Mouse (Mus musculus) cerebellum, postnatal 36 days (tissue): ENCODE data around the gene Pkn1.

Experiments used
- DNase-seq, 2 experiments: peaks; one replicate each; pipeline ENCODE4 v3.0.0; 2021 to 2022; ENCODE audit warnings: mixed read lengths in 2 of 2

The Pkn1 gene

DNA sequence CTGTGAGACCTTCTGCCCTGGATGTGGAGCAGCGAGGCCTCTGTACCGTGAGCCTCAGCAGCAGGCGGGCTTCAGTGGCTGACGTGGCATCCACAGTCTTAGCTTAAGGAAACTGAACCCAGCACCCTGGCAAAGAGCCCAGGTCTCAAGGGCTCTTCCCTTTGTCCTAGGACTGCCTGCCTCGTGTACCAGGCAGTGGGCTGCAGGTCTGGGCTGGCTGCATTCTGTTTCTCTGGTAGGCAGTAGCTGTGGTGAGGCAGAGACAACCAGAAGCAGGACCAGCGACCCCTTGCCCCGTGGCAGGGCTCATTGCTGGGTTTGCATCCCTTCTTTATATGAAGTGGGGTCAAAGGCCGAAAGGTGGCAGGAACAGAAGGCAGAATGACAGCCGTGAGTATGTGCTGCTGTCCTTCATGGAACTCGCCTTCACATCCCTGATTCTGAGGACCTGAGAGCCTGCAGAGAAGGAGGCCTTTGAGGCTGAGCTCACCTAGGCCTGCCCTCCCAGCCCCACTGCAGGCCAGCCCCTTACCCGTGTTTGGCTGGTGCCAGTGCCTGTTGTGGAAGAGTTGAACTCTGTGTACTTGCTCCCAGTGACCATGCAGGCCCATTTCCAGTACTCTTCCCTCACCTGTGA, 24.6 kb upstream of the Pkn1 start:
- DNase-seq = no peak

GRCm38 (mm10) chr8:83722631-83723030, 23.7 kb upstream of the Pkn1 start:
- no peak for DNase-seq

DNA sequence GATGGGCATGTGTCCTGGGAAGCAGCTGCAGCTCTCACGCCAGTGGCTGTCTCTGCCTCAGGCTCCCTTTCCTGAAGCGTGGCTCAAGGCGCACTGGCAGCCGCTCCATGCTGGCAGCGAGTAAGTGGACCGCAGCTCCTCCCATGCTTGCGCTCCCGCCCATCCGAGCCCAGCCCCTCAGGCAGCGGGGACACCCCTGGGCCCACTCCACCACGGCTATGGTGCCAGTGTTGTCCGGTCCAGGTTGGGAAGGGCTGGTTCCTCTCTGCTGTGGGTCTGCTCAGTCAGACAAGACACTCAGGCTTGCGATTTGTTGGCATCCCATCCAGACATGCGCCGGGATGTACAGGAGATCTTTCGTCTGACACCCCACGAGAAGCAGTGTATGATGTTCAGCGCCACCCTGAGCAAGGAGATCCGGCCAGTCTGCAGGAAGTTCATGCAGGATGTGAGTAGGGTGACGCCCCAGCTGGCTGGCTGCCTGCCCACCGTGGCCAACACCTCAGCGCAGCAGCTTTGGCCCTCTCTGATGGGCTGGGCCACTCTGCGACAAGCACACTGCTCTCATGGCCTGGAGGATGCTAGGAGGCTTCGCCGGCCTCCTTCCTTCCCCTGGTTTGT, 22.5 kb upstream of the Pkn1 start:
- DNase-seq = no peak

- no peak for DNase-seq
These were observed 20.7 kb upstream of the Pkn1 start for GRCm38 (mm10) chr8:83719693-83720092.

DNA sequence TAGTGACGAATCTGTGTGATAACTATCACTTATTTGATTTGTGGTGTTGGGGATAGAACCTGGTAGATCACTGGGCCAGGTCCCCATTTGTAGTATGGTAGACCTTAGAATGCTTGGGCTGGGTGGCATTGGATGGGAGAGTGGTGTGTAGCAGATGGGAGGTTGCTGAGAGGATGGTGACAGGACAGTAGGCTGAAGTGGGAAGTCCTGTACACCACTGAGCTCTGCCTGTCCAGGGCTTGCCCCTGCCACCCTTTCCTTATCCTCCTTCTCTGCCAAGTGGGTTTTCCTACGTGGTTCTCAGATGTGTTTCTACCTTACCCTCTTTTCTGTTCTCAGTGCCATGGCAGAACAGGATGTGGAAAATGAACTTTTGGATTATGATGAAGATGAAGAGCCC, 20.1 kb upstream of the Pkn1 start:
- no peak for DNase-seq

DNA sequence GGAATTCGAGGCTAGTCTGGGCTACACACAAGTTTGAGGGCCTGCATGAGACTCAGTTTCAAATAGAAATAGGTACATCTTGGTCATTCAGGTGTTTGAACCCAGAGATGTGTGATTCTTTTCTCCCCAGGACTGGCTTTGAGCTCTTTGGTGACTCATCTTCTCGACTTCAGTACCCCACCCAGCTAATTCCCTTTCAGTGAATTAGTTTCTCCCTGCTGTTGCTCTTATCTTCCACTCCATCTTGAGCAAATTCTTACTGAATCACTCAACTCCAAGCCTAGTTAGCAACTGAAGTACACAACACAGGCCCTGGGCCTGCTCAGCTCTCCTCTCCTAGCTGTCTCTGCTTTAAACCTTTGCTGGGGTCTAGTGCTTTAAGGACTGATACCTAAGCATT, 17.6 kb upstream of the Pkn1 start:
- DNase-seq = no peak

GRCm38 (mm10) chr8:83715771-83716170, 16.8 kb upstream of the Pkn1 start:
- no peak for DNase-seq

GRCm38 (mm10) chr8:83715031-83715690, 16.2 kb upstream of the Pkn1 start, which contains the start of gene Ddx39:
Gene Ddx39 (plus strand): TSS chr8:83715177.
- DNase-seq = peak; percentile 88 to 95

DNA sequence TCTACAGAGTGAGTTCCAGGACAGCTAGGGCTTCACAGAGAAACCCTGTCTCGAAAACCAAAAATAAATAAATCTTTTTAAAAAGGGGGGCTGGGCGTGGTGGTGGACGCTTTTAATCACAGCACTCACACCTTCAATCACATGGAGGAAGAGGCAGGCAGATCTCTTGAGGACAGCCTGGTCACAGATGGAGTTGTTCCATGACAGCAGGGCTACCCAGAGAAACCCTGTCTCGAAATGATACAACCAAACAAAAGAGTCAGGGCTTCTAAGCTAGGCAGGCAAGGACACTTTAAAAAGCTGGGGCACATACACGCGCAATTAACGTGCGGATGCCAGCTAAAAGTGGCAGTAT, 15.7 kb upstream of the Pkn1 start:
- no peak for DNase-seq

DNA sequence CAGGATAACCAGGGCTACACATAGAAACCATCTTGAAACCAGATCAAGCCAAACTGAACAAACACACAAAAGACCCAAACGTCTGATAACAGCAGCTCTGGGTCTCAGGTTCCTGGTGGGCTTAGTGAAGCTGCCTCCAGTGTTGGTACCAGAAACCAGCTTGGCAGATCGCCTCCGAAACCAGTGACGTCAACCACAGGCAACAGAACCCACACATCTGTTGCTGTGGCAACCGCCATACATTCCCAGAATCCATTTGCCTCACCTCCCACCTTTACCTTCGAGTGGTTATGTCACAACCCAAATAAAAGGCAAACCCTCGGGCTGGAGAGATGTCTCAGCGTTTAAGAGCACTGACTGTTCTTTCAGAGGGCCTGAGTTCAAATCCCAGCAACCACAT, 8.6 kb upstream of the Pkn1 start:
- no peak for DNase-seq

DNA sequence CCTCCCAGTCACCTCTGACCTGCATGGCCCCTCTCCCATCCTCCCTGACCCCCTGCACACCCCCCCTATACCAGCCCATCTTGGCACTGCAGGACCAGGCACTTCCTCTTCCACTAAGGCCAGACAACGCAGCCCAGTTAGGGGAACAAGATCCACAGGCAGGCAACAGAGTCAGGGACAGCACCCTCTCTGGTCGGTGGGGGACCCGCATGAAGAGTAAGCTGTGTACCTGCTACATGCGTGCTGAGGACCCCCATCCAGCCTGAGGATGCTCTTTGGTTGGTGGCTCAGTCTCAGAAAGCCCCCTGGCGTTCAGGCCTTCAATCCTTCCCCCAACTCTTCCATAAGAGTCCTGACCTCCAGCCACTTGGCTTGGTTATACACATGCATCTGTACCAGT, 7.4 kb upstream of the Pkn1 start:
- DNase-seq = no peak

GRCm38 (mm10) chr8:83703426-83703825, 4.4 kb upstream of the Pkn1 start:
- no peak for DNase-seq

GRCm38 (mm10) chr8:83700423-83701085, 1.6 kb upstream of the Pkn1 start:
- DNase-seq = no peak

GRCm38 (mm10) chr8:83699566-83699965, 587 bp upstream of the Pkn1 start:
- no peak for DNase-seq

DNA sequence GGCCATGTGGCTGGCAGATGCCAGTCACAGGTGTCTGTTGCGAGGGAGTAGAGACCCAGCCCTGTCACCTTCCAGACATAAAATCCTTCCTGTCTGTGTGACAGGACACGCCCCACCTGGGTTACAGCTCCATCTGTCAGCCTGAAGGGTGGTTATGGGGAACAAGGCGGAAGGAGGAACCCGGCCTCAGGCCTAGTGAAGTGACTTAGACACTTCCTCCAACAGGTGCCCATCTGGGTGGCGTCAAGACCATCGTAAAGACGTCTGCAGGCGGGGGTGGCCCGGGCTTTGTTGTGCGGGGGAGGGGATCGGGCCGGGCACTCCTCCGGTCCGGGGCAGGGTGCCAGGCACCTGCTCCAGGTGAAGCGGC, 703 bp downstream of the Pkn1 start:
- peak; percentile 61 to 65 for DNase-seq

DNA sequence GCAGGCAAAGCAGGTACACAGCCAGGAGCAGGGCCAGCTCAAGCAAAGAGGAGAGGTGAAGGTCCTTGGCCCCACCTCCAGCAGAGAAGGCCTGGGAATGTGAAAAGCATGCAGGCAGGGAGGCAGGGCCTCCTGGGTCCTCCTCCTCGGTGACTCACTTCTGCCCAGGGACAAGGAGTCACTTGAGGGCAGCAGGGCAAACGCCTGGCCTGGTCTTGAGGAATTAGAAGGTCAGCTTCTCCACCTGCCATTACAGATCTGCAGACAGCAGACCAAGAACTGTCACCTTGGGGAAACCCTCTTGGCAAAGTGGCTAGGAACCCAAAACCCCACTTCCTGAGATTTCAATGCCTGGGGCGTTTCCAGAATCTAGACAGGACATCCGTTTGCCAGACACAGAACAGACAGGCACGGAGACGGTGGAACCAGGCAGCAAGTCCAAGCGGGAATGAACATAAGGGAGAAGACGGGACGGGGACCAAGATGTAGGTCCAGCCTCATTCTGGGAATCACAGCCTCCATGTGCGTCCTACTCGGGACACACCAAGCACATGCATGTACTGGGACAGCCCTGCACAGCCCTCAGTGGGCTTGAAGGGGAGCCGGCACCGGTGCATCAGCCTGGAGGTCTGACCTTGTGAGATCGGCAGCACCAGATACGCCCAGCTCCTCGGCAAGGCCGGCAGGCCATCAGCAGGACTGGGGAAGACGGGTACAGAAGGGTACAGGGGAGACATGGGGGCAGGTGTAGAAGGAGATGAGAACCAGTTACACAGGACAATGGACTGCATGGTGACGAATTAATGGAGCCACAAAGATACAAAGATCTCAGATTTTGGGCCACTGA, 1.4 kb downstream of the Pkn1 start:
- peak in 1 of 2 experiments; percentile 8 for DNase-seq

GRCm38 (mm10) chr8:83695351-83696106, 3.5 kb downstream of the Pkn1 start:
- no peak for DNase-seq

- DNase-seq = no peak
These were observed 4.4 kb downstream of the Pkn1 start for GRCm38 (mm10) chr8:83694369-83695160.

GRCm38 (mm10) chr8:83693609-83694236, 5.3 kb downstream of the Pkn1 start:
- DNase-seq = no peak

GRCm38 (mm10) chr8:83689264-83689663, 9.7 kb downstream of the Pkn1 start:
- DNase-seq = no peak

DNA sequence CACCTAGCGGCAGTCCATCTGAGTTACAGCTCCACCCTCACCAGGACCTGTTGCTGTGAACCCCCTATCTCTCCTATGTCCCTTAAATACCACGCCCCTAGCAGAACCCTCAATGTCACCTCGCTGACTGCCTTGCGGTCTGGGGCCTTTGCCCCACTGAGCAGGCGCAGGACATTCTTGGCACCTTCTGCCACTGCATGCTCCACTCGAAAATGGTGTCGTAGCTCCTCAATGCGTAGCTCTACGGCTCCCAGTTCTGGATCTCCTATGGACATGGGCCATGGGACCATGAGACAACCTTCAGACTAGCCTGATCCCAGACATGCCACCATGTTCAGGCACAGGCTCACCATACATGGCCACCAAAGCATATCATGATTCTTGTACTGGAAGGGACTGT, 14.5 kb downstream of the Pkn1 start:
- no peak for DNase-seq
